Mouse (Mus musculus) olfactory bulb, adult 2 months (tissue): ENCODE data around the gene Aip. TPM values are rescaled to one million over a fixed set of nuclear protein-coding genes. Genes with fewer than 3 reads are reported as not detected.

Experiments
- H3K27ac ChIP-seq: fragments of 200-500 bp; 2 replicates; pipeline ENCODE4 v1.5.1; 2012; ENCODE audit warnings: low read depth, low read length; ENCODE audit not compliant: insufficient read depth
- H3K4me1 ChIP-seq: fragments of 200-500 bp; 2 replicates; pipeline ENCODE4 v1.6.1; 2012; ENCODE audit warnings: low read length; ENCODE audit not compliant: control insufficient read depth, insufficient read depth
- H3K4me3 ChIP-seq: fragments of 200-500 bp; 2 replicates; pipeline ENCODE4 v1.5.1; 2012; ENCODE audit warnings: mild to moderate bottlenecking, low read depth, low read length, moderate library complexity; ENCODE audit not compliant: insufficient read depth
- CTCF ChIP-seq: fragments of 200-500 bp; IDR thresholded peaks from 2 replicates; pipeline ENCODE4 v1.5.1; 2012; ENCODE audit warnings: low read depth, mild to moderate bottlenecking, low read length, moderate library complexity; ENCODE audit not compliant: insufficient read depth
- POLR2A ChIP-seq: fragments of 200-500 bp; IDR thresholded peaks from 2 replicates; pipeline ENCODE4 v1.6.1; 2012; ENCODE audit warnings: mild to moderate bottlenecking, low read depth, low read length, moderate library complexity; ENCODE audit not compliant: insufficient read depth
- WGBS: fragments of 180-500 bp; shearing (Covaris S2); methylation state at CpG from one replicate; pipeline ENCODE4 v1.1.7; 2018; 5-methylcytosine and 5-hydroxymethylcytosine counted together
- polyA plus RNA-seq: library from polyadenylated mRNA; stranded (reverse); fragments of >200 nt; gene quantifications from 2 replicates; pipeline ENCODE4 v1.2.4, GENCODE M21; 2012; ENCODE audit warnings: low replicate concordance; ENCODE audit not compliant: missing spikeins, insufficient read depth, insufficient read length

The Aip gene
- polyA plus RNA-seq, 1 experiment, result not detected

- H3K4me1 ChIP-seq, result 0 out of 2 replicates have a peak, but pooled peaks cover 5% of the 10 kb centered on the region
- TF ChIP-seq CTCF, result no peak
- TF ChIP-seq POLR2A, result no peak
- WGBS, result 88% methylated on average over 2 of the region's 2 CpGs
- H3K4me3 ChIP-seq, result no peak overlapping the region
- no peak overlapping the region for H3K27ac ChIP-seq
These were observed 5.2 kb downstream of the Aip start for GRCm38 (mm10) chr19:4120496-4120895.

DNA sequence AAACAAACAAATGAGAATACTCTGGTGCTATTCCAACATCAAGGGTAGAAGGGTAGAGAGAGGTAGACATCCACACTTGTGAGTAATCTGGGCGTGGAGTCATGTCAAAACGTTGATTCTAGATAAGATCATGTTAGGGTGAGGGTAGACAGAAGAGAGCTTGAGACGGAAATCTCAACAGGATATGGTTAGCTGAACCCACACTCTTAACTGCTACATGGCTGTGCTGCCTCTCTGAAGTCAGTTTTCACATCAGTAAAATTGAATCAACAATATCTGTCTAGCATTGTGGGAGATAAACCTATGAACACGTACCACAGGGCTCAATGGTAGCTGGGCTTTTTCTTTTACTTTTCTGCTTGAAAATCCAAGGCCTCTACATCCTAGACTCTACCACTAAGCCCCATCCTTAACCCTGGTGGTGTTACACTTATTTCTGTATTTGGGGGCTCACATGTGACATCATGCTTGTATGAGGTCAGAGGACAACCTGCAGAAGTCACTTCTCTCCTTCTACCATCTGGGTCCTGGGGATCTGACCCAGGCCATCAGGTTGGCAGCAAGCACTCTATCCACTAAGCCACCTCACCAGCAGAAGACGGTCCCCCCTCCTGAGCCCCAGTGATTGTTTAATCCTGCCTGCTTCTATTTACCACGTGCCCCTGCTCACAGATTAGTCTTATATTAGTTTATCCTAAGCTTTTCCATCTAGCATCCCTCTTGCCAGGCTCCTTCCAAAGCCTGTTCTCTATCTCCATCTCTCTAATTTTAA, 5.8 kb downstream of the Aip start:
- Histone ChIP-seq H3K4me1 (0 out of 2 replicates have a peak, but pooled peaks cover 3% of the 10 kb centered on the region), H3K27ac (no peak overlapping the region), H3K4me3 (no peak overlapping the region)
- whole genome bisulfite sequencing, result 94% methylated on average over 6 of the region's 6 CpGs
- TF ChIP-seq POLR2A (no peak), CTCF (no peak)

DNA sequence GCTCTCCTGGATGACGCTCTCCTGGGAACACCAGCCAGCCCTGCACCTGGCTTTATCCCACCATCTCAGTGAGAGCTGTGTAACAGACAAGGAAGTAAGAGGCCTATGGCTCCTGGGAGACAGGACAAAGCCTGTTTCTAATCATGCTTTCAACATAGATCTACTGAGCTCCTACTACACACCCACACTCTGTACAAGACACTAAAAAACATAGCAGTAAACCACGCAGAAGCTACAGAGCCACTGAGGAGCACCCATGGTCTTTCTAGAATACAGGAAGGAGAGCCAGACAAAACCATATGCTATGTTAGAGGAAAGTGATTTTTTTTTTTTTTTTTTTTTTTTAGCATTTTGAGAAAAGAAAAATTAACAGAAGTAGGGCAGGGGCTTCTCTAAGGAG, 7.3 kb downstream of the Aip start:
- peaks cover 9% of the 10 kb centered on the region for H3K4me1 ChIP-seq
- TF ChIP-seq POLR2A, result no peak
- WGBS, result 89% methylated on average over 2 of the region's 2 CpGs
- H3K27ac ChIP-seq, result no peak overlapping the region
- H3K4me3 ChIP-seq, result no peak overlapping the region

- Histone ChIP-seq H3K27ac (no peak overlapping the region), H3K4me1 (peaks cover 19% of the 10 kb centered on the region), H3K4me3 (no peak overlapping the region)
- WGBS, result 88% methylated on average over 7 of the region's 7 CpGs
- no peak for TF ChIP-seq CTCF
- no peak for TF ChIP-seq POLR2A
These were observed 8.7 kb downstream of the Aip start for GRCm38 (mm10) chr19:4117006-4117405.

DNA sequence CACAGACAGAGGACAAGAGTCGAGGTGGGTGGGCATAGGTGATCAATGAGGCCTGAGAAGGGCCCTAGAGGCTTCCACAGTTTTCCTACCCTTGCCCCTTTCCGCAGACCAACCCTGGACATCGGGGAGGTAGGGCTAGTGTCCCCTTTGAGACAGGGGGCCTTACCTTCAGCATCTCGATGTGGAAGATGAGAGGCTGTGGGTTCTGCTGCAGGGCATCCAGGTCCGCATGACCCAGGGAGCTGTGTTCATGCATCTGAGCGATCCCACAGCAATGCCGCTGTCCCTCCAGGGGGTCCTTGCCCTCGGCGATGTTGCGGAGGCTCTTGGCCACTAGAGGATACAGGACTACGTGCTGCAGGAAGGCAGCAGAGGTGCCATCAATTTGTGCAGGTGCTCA, 9.8 kb downstream of the Aip start:
- Histone ChIP-seq H3K4me3 (no peak overlapping the region), H3K27ac (no peak overlapping the region), H3K4me1 (peaks cover 19% of the 10 kb centered on the region)
- TF ChIP-seq POLR2A, result no peak
- no peak for TF ChIP-seq CTCF
- 87% methylated on average over 11 of the region's 11 CpGs for WGBS

DNA sequence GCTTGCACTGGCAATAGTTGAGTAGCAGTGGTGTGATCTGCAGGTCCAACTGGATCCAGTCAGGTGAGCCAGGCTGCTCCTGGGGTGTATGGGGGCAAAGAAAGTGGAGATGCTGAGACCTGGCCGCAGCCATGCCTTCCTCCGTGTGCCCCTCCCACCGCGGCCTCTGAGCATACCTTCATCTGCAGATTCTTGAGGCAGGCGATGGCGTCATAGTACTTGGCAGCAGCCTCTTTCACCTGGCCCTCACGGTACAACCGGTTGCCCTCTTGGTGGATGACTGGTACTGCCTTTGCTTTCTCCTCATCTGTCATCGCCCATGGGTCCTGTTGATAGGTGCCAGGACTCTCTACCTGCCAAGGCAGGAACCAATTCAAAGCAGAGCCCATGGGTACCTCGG, 10.5 kb downstream of the Aip start:
- H3K27ac ChIP-seq, result no peak overlapping the region
- no peak for TF ChIP-seq POLR2A
- no peak for TF ChIP-seq CTCF
- no peak overlapping the region for H3K4me3 ChIP-seq
- H3K4me1 ChIP-seq, result peaks cover 16% of the 10 kb centered on the region
- WGBS, result 97% methylated on average over 10 of the region's 10 CpGs

DNA sequence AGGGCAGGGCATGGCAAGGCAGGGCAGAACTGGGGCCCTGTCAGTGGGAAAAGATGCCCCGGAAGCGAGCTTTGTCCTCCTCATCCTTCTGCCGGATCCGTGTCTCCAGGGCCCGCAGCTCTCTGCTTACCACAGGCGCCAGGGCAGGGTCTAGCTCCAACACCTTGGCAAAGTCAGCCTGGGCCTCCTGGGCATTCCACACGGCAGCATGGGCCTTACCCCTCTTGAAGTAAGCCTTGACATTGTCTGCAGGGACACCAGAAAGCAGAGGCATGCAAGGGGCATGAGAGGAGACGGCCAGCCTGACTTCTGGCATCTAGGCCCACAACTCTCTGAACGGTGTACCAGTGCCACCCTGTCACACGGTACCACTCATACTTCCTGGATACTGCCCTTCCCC, 11.1 kb downstream of the Aip start:
- peaks cover 16% of the 10 kb centered on the region for H3K4me1 ChIP-seq
- WGBS, result 85% methylated on average over 10 of the region's 10 CpGs

DNA sequence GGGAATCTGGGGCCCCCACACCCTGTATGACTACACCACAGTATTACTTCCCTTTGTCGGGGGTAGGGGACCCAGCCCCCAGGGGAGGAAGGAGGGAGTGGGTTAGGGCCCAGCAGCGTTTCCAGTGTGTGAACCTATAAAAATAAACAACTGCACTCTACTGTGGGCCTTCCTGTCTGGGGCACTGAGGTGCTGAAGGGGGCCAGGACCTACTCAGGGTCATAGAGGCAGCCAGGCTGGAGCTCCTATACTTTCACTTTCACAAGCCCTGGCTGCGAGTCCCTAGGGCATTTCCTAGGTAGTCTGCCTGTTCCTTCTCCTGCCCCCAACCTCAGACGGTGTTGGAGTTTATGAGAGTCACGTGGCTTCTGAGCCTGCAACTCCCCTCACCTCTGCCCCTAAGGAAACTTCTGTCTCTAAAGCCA, 11.8 kb downstream of the Aip start:
- TF ChIP-seq CTCF (no peak), POLR2A (no peak)
- 71% methylated on average over 5 of the region's 5 CpGs for WGBS
- peaks cover 16% of the 10 kb centered on the region for H3K4me1 ChIP-seq
- H3K27ac ChIP-seq, result peak overlapping the region; percentile 25; the same call in 1 of the 2 replicates
- H3K4me3 ChIP-seq, result no peak overlapping the region

More for the DNA sequence above, 11.1 kb downstream of the Aip start:
- H3K4me3 ChIP-seq, result no peak overlapping the region
- TF ChIP-seq CTCF (no peak), POLR2A (no peak)
- no peak overlapping the region for H3K27ac ChIP-seq

DNA sequence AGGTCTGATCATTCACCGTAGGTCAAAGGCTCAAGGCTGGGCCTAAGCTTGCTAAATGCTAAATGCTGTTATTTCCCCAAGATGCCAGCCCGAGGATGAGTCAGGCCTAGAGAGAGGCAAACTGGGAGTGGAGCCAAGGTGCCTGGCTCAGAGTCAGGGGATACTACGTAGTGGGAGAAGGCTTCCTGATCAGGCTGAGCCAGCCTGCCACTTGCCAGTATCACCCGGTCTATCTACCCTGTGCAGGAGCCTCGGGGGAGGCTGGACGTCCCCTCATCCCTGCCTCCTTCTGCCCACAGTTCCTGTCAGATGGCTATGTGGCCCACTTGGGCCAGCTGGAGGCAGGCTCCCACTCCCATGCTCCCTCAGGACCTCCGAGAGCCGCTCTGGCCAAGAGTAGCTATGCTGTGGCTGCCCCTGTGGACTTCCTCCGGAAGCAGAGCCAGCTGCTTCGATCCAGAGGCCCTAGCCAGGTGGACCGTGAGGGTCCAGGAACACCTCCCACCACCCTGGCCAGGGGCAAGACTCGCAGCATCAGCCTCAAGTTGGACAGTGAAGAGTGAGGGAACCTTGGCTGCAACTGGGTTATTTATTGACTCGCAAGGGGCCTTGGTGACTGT, 12.4 kb downstream of the Aip start:
- Histone ChIP-seq H3K4me1 (peaks cover 16% of the 10 kb centered on the region), H3K4me3 (no peak overlapping the region), H3K27ac (peak overlapping the region; percentile 25)
- TF ChIP-seq POLR2A, result no peak
- no peak for TF ChIP-seq CTCF
- 45% methylated on average over 13 of the region's 13 CpGs for WGBS
